Mouse (Mus musculus) embryonic fibroblast, embryonic 13.5 days (primary cell): ENCODE data around the gene Rnase11.

ENCODE experiments used
- CTCF ChIP-seq: IDR thresholded peaks from 2 replicates; pipeline ENCODE4 v1.5.1; 2011; ENCODE audit warnings: mild to moderate bottlenecking, control low read depth, low read length, moderate library complexity, borderline replicate concordance; ENCODE audit not compliant: insufficient read depth
- POLR2A ChIP-seq: IDR thresholded peaks from 2 replicates; pipeline ENCODE4 v1.6.1; 2011; ENCODE audit warnings: low read depth, mild to moderate bottlenecking, control low read depth, low read length, moderate library complexity

DNA sequence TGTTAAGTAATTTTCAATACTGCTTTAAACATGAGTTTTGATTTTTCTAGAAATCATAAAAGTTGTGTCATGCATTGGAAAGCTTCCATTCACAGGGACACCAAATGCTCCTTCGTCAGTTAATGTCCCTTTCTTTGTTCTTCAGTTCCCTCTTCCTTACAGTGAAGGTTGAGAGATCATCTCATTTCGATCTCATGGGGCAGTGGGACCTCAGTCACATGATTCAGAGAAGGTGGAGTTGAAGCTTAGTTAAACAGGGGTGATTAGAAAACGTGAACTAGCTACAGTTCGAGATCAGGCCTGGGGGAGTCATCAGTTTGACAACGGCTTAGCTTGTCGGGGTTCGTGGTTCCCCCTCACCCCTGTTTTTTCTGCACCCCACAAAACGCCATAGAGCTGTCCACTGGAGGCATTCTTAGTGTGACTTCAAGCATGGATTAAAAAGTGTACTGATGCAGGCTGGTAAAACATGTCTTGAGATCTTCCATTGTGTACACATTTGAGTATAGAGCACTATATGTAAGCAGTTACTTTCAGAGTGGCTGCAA is 42.2 kb upstream of the Rnase11 start:
- no peak for TF ChIP-seq POLR2A
- TF ChIP-seq CTCF: no peak
